Mouse (Mus musculus) layer of hippocampus, adult 11-12 months (tissue): ENCODE results near the gene Ncoa3.

Experiments
- DNase-seq: peaks from one replicate; pipeline ENCODE4 v3.0.0; 2022; ENCODE audit warnings: low spot score

Ncoa3 gene

DNA sequence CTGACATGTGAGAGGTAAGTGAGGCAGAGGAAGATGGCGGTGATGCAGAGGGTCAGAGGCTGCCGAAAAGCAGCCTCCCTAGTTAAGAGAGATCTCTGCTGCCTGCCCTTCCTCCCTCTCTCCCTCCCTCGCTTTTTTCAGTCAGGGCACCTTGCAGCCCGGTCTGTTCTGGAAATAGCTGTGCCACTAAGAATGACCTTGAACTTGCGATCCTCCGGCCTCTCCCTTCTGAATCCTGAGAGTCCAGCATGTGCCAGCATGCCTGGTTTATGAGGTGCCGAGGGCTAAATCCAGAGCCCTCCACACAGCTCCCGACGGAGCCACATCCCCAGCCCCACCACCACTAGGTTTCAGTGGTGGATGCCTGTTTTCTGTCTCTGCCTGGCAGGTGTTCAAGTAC lies 113.5 kb downstream of the Ncoa3 start:
- DNase-seq, result no peak

DNA sequence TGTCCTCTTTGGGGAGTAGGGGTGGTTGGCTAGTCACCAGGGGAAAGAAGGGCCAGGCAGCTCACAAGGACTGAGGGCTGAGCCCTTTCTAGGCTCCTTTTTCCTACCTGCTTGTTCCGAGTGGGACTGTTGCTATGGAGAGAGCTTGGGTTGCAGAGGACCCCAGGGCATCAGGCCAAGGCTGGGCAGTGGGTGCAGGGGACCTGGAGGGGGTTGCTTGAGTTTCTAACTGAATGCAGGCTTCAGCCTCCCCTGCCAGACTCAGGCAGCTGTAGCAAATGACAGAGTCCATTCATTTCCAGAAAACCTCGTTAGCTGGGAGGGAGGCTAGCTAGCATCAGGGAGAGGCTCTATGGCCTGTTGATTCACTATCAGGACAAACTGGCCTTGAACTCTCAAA lies 114.2 kb downstream of the Ncoa3 start:
- DNase-seq, result no peak

DNA sequence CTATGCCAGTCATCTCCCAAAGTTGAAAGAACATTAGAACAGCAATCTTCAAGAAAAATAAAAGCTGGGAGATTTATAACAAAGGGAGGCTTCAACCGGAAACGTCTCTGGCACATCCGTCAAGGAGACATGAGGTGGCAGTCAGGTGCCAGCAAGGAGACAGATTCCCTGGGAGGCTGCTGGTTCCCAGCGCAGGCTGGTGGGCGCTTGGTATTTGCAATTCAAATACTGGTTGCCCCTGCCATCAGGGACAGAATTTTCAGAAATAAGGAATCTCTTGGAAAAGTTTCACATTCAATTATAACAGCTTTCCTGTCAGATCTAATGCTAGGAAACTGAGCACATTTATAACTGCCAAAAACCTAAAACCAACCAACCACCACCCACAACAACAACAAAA lies 115.5 kb downstream of the Ncoa3 start:
- no peak for DNase-seq

DNA sequence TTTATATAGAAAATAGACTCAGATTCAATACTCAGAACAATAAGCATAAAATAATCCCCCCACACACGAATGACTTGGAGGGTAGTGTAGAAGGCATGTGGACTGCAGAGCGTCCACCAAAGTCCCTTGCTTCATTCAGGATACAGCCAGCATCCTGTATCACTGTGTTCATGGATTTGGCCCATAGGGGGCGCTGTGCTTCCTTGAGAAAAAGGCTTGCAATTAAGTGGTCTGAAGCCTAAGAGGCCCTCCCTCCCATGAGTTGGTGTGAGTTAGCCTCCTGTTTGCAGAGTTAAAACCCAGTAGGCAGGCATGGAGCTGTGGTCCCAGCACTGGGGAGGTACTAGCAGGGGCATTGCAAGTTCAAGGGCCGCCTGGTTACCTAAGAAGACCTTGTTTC lies 115.9 kb downstream of the Ncoa3 start:
- peak; percentile 93 for DNase-seq

DNA sequence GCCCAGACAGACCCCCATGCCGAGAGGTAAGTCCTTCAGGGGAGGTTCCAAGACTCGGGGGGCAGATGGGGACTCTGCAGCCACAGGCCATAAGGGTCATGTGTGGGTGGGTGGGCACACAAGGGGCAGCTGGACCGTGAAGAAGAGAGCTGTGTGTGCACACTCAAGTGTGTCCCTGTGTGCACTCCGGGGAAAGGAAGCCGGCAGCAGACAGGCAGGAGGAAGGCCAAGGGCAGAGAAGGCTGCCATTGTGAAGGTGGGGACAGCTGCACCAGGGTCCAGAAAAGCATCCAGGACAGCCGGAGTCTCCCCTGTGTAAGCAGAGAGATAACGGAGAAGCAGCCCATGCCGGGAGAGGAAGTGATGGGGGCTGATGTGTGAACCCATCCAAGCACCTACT lies 118.3 kb downstream of the Ncoa3 start:
- DNase-seq, result no peak

DNA sequence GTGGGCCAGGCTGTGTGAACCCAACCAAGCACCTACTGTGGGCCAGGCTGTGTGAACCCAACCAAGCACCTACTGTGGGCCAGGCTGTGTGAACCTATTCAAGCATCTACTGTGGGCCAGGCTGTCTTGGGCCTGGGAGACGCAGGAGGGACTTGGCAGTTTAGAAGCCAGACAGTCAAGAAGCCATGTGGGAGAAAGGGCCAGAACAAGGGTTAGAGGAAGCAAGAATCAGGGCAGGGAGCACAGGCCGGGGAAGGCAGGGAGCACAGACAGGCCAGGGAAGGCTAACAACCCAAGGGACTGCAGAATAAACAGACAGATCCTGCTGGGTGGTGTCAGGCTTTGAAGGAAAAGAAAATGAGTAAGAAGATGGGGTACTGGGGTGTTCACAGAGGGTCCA lies 118.8 kb downstream of the Ncoa3 start:
- DNase-seq, result no peak

DNA sequence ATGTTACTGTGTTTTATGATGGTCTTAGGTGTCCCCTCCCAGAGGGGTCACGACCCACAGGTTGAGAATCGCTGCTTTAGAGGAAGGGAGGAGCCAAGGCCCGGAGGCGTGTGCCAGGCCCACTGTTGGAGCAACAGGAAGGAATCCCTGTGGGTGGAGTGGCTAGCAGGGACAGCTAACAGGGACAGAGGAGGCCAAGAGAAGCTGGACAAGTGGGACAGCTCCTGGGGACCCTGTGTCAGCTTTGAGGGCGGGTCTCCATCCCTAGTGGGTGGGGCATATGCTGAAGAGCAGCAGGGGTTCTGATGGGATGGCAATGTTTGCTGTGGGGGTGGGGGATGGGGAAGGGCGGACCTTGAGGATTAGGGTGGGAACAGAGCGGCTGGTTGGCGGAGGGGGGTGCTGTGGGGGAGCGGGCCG lies 119.4 kb downstream of the Ncoa3 start:
- DNase-seq, result no peak

DNA sequence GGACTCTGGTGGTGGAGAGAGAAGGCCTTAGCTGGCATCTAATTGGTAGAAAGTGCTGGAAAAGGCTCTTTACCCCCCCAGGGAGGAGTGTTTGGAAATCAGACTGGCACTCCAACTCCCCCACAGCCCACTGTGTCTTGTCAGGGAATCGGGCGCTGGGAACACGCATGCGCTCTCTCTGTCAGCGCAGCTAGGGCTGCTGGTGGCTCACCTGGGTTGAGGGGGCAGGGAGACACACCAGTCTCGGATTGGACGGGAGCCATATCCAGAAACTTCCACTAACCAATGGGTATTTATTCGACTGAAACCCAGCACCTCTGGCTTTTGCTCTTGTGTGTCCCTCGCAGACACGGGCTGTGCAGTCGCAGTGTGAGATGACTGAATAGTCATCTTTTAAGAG lies 120.5 kb downstream of the Ncoa3 start:
- no peak for DNase-seq

DNA sequence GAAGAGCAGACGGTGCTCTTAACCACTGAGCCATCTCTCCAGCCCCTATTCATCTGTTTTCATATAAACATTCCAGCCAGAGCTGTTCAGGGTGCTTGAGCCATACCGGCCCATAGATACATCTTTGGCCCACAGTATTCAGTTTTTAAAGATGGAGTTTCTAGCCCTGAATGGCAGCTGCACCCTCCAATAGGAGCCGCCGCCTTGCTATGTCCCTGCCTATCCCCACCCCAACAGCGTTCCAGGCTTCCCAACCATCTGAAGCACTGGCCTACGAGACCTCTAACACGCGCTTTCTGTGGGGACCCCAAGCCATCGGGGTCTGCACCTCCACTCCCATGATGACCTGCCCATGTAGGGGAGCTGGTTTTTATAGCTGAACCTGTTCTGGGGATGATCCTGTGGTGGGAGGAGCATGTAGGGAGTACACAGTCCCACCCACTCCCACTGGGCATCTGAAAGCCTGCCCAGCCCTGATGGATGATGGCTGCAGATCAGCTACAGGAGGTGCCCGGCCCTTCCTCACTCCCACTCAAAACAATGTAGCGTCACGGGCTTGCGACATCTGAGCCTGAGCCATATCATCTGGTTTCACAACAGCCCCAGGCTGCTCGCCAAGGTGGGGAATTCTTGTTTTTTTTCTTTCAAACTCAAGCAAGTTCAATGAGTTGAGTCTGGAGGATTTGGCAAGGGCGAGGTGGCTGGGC lies 123.3 kb downstream of the Ncoa3 start:
- DNase-seq, result peak; percentile 50

DNA sequence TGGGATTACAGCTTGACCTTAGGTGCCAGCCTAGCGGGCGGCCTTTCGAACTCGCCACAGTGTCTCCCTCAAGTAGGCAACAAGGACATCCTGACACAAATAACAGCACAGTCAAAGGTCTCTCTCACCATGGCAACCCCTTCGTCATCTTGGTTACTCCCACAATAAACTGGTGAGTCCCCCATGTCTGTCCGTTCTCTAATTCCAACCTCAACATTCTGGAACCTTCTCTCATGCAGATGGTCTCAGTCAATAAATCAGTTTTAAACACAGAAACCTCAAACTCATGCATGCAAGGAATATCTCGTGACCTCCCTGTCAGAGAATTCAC lies 123.8 kb downstream of the Ncoa3 start:
- no peak for DNase-seq

DNA sequence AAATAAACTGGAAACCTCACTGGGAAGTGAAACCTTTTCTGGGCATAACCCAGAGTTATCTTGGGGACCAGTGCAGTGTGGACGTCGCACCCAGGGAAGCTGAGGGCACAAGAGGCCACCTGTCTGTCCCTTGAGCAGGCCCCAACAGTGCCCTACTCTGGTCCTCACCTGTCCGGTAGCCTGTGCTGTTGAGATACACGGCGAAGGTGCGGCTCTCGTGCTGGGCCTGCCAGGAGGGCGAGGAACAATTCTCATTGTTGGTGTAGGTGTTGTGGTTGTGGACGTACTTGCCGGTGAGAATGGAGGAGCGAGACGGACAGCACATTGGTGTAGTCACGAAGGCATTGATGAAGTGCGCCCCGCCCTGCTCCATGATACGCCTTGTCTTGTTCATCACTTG lies 124.3 kb downstream of the Ncoa3 start:
- DNase-seq, result no peak

DNA sequence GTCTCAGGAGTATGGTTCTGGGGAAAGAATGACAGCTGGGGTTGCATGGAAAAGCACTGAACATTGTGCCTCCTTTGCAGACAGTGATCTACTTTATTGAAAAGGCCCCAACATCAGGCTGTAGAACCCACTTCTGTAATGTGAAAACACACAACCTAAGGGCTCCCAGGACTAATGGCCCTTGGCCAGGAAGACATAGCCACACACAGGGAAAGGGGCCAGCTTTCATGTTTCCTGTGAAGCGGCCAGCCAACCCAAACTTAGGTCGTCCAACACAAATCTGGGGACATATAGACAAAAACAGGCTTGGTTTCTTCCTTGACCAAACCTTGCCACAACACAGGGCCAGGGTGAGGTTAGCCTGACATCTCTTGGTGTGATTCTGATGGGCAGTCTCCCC lies 127.6 kb downstream of the Ncoa3 start:
- no peak for DNase-seq

DNA sequence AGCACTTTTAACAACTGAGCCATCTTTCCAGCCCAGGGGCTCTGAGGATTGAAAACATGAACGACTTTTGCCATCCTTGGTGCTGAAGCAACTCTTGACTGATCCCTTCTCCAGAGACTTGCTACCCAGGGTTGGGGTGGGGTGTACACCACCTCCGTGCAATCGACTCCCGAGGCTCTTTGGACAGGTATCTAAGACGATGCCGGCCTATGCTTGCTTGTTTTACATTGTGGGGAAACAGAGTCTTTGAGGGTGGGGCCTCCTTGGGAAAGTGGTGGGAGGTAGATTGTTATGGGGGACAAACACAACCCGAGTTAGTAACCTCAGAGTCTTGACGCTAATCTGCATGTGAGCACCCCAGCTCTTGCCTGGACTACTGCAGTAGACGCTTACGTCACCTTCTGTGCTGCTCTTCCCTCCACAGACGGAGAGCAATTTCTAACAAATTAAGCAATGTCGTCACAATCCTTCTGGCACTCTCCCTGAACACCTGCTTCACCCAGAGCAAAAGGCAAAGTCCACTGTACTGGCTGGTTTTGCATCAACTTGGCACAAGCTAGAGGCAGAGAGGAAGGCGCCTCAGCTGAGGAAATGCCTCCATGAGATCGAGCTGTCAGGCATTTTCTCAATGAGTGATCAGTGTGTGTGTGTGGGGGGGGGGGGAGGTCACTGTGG lies 129.4 kb downstream of the Ncoa3 start:
- DNase-seq, result no peak

DNA sequence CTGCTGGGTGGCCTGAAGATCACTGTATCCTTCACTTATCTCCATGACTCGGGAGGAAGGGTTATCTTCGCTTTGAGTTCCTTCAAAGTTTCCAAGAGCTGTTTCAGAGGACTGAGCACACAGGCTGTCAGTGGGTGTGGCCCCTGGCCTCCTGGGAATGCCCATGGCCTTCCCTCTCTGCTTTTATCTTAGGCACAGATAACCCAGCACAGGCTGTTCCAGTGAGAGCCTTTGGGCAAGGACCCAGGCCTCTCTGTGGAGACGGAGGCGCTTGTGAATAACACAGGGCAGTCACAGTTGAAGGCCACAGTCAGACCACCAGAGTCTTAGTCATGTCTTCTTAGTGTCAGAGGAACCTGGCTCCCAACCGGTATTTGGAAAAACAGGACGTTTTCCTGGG lies 130.3 kb downstream of the Ncoa3 start:
- DNase-seq, result no peak
